Mouse (Mus musculus): ENCODE measurements around the gene Slx4ip. TPM values are rescaled to one million over a fixed set of nuclear protein-coding genes. Genes with fewer than 3 reads are reported as not detected.
A peak's percentile ranks its signal among the peaks of the same experiment; 100 is the strongest.

The Slx4ip gene
- polyA plus RNA-seq, 1 experiment from 2014 or later: 7.8 TPM

- no peak for ATAC-seq (ENCODE audit: low FRiP score, low TSS enrichment)
- WGBS: 82% methylated on average over 2 of the region's 2 CpGs
- Histone ChIP-seq H3K36me3 (ENCODE audit: control insufficient read depth, insufficient read depth, low read length) (no peaks in the 10 kb centered on the region), H3K4me2 (replicated peaks; ENCODE audit: low read depth, low read length) (no peak overlapping the region), H3K9ac (ENCODE audit: low read depth, low read length) (no peak overlapping the region), H3K9me3 (ENCODE audit: control insufficient read depth, low read length) (no peaks in the 10 kb centered on the region), H3K27ac (ENCODE audit: low read depth, low read length) (no peak overlapping the region), H3K4me1 (ENCODE audit: control insufficient read depth, insufficient read depth, low read length) (no peaks in the 10 kb centered on the region; the same call in 1 of the 2 replicates), H3K4me3 (ENCODE audit: low read length) (no peak overlapping the region), H3K27me3 (ENCODE audit: control insufficient read depth, insufficient read depth, low read length) (no peaks in the 10 kb centered on the region)
These were observed 5.1 kb downstream of the Slx4ip start for GRCm38 (mm10) chr2:136896131-136896530.

DNA sequence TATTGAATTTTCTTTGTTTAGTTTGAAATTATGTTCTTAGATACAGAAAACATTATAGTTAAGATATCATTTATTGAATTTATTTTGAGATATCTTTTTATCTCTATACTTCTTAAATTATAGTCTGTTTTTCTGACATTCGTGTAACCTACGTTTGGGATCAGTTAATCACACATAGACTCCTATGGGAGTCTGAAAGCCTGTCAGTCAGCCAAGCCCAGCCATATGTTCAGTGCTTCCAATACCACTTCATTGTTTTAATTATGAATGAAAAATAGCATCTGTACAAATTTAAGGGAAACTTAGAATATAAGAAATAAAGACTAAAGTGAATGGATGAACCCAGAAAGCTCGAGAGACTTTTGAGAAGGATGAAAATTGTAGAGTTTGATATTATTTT lies 17.6 kb downstream of the Slx4ip start:
- Histone ChIP-seq H3K4me2 (replicated peaks; ENCODE audit: low read depth, low read length) (no peak overlapping the region), H3K4me1 (ENCODE audit: control insufficient read depth, insufficient read depth, low read length) (no peaks in the 10 kb centered on the region), H3K9ac (ENCODE audit: low read depth, low read length) (no peak overlapping the region), H3K27ac (ENCODE audit: low read depth, low read length) (no peak overlapping the region), H3K9me3 (ENCODE audit: control insufficient read depth, low read length) (no peaks in the 10 kb centered on the region), H3K4me3 (ENCODE audit: low read length) (no peak overlapping the region), H3K27me3 (ENCODE audit: control insufficient read depth, insufficient read depth, low read length) (no peaks in the 10 kb centered on the region), H3K36me3 (ENCODE audit: control insufficient read depth, insufficient read depth, low read length) (no peaks in the 10 kb centered on the region; the same call in 1 of the 2 replicates)
- 89% methylated on average over 3 of the region's 3 CpGs for WGBS
- ATAC-seq (ENCODE audit: low FRiP score, low TSS enrichment): no peak

DNA sequence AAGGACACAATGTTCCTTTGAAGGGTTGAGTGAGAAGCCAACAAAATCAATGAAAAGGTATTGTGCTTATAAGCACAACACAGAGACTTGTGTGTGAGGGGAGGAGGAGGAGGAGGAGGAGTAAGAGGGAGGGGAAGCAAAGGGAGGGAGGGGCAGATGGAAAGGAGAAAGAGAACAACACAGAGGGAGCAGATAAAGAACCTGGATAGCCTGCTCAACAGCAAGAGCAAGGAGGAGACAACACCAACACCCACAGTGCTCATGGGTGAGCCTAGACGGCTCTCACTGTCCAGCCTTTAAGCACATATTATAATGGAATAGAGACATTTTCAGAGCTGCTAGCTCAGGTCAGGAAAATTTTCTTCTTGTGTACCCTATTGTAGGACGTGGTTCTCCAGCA lies 18.3 kb downstream of the Slx4ip start:
- no peaks in the 10 kb centered on the region; the same call in 1 of the 2 replicates for H3K36me3 ChIP-seq (ENCODE audit: control insufficient read depth, insufficient read depth, low read length)
- 86% methylated on average over 2 of the region's 2 CpGs for WGBS

GRCm38 (mm10) chr2:136911958-136912411 lies 21.0 kb downstream of the Slx4ip start:
- no peaks in the 10 kb centered on the region for H3K4me1 ChIP-seq (ENCODE audit: control insufficient read depth, insufficient read depth, low read length)
- no peak overlapping the region for H3K9ac ChIP-seq (ENCODE audit: low read depth, low read length)
- H3K27ac ChIP-seq (ENCODE audit: low read depth, low read length): no peak overlapping the region
- H3K9me3 ChIP-seq (ENCODE audit: control insufficient read depth, low read length): no peaks in the 10 kb centered on the region
- H3K36me3 ChIP-seq (ENCODE audit: control insufficient read depth, insufficient read depth, low read length): no peaks in the 10 kb centered on the region
- WGBS: 57% methylated on average over 4 of the region's 4 CpGs
- H3K4me2 ChIP-seq (replicated peaks; ENCODE audit: low read depth, low read length): no peak overlapping the region
- ATAC-seq (ENCODE audit: low FRiP score, low TSS enrichment): no peak
- no peaks in the 10 kb centered on the region for H3K27me3 ChIP-seq (ENCODE audit: control insufficient read depth, insufficient read depth, low read length)
- H3K4me3 ChIP-seq (ENCODE audit: low read length): no peak overlapping the region

More for the DNA sequence above, 18.3 kb downstream of the Slx4ip start:
- Histone ChIP-seq H3K4me3 (ENCODE audit: low read length) (no peak overlapping the region), H3K27ac (ENCODE audit: low read depth, low read length) (no peak overlapping the region), H3K4me2 (replicated peaks; ENCODE audit: low read depth, low read length) (no peak overlapping the region), H3K27me3 (ENCODE audit: control insufficient read depth, insufficient read depth, low read length) (no peaks in the 10 kb centered on the region), H3K9me3 (ENCODE audit: control insufficient read depth, low read length) (no peaks in the 10 kb centered on the region), H3K9ac (ENCODE audit: low read depth, low read length) (no peak overlapping the region), H3K4me1 (ENCODE audit: control insufficient read depth, insufficient read depth, low read length) (no peaks in the 10 kb centered on the region)
- no peak for ATAC-seq (ENCODE audit: low FRiP score, low TSS enrichment)

DNA sequence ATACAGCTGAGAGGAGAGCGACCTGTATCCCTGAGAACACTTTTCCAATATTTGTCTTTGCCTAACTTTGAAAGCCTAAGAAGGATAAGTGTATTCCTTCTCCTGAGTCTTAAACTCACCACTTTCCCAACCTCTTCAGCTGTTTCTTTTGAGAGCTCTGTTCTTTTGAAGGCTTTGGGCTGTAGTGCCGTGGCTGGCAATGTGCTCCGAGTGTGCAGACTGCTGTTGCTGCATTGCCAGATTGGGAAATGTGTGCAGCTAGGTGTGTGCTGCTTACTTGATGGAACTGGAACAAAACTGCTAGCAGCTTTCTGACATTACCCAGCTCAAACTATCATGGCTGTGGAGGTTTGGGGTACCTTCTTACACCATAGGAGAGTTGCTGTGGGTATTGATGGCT lies 22.0 kb downstream of the Slx4ip start:
- Histone ChIP-seq H3K36me3 (ENCODE audit: control insufficient read depth, insufficient read depth, low read length) (no peaks in the 10 kb centered on the region), H3K27ac (ENCODE audit: low read depth, low read length) (no peak overlapping the region), H3K9ac (ENCODE audit: low read depth, low read length) (no peak overlapping the region), H3K4me1 (ENCODE audit: control insufficient read depth, insufficient read depth, low read length) (no peaks in the 10 kb centered on the region), H3K27me3 (ENCODE audit: control insufficient read depth, insufficient read depth, low read length) (no peaks in the 10 kb centered on the region), H3K4me2 (replicated peaks; ENCODE audit: low read depth, low read length) (no peak overlapping the region), H3K4me3 (ENCODE audit: low read length) (no peak overlapping the region), H3K9me3 (ENCODE audit: control insufficient read depth, low read length) (no peaks in the 10 kb centered on the region)
- no peak for ATAC-seq (ENCODE audit: low FRiP score, low TSS enrichment)
- 94% methylated on average over 3 of the region's 3 CpGs for WGBS

DNA sequence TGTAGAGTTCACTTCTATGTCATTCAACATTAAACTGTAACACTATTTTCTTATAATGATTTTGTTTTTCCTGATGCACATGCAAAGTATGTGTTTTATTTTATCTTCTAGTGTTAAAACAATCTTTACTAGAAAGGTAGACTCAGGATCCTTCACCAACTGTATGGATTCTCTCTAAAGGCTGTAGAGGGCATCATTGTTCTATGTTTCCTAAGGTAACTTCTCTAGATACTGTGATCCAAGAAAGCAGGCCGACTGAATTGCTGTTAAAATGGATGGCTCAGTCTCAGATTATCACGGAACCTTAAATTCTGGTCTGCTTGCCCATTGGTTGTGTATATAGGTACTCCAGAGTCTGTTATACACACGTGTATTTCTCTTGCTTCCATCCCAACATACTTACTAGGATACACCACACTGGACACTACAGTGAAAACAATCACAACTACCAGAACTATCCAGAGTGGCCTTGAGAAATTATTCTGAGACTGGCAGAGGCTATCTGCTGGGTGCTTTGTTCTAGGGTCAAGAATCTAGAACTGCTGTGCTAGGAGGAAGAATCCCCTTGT lies 23.4 kb downstream of the Slx4ip start:
- H3K4me3 ChIP-seq (ENCODE audit: low read length): no peak overlapping the region
- no peaks in the 10 kb centered on the region for H3K4me1 ChIP-seq (ENCODE audit: control insufficient read depth, insufficient read depth, low read length)
- ATAC-seq (ENCODE audit: low FRiP score, low TSS enrichment): peak; percentile 71
- H3K9me3 ChIP-seq (ENCODE audit: control insufficient read depth, low read length): no peaks in the 10 kb centered on the region
- no peak overlapping the region for H3K27ac ChIP-seq (ENCODE audit: low read depth, low read length)
- no peaks in the 10 kb centered on the region for H3K27me3 ChIP-seq (ENCODE audit: control insufficient read depth, insufficient read depth, low read length)
- no peak overlapping the region for H3K9ac ChIP-seq (ENCODE audit: low read depth, low read length)
- WGBS: 54% methylated on average over 3 of the region's 3 CpGs
- no peak overlapping the region for H3K4me2 ChIP-seq (replicated peaks; ENCODE audit: low read depth, low read length)
- H3K36me3 ChIP-seq (ENCODE audit: control insufficient read depth, insufficient read depth, low read length): no peaks in the 10 kb centered on the region

GRCm38 (mm10) chr2:136919433-136919832 lies 28.4 kb downstream of the Slx4ip start:
- H3K9me3 ChIP-seq (ENCODE audit: control insufficient read depth, low read length): no peaks in the 10 kb centered on the region
- no peaks in the 10 kb centered on the region for H3K36me3 ChIP-seq (ENCODE audit: control insufficient read depth, insufficient read depth, low read length)
- H3K27ac ChIP-seq (ENCODE audit: low read depth, low read length): no peak overlapping the region
- WGBS: 87% methylated on average over 1 of the region's 1 CpGs
- H3K4me3 ChIP-seq (ENCODE audit: low read length): no peak overlapping the region
- no peak overlapping the region for H3K4me2 ChIP-seq (replicated peaks; ENCODE audit: low read depth, low read length)
- no peak overlapping the region for H3K9ac ChIP-seq (ENCODE audit: low read depth, low read length)
- no peak for ATAC-seq (ENCODE audit: low FRiP score, low TSS enrichment)
- 0 out of 2 replicates have a peak, but pooled peaks cover 9% of the 10 kb centered on the region for H3K4me1 ChIP-seq (ENCODE audit: control insufficient read depth, insufficient read depth, low read length)
- H3K27me3 ChIP-seq (ENCODE audit: control insufficient read depth, insufficient read depth, low read length): no peaks in the 10 kb centered on the region

- Histone ChIP-seq H3K4me2 (replicated peaks; ENCODE audit: low read depth, low read length) (no peak overlapping the region), H3K27ac (ENCODE audit: low read depth, low read length) (no peak overlapping the region), H3K9me3 (ENCODE audit: control insufficient read depth, low read length) (no peaks in the 10 kb centered on the region), H3K9ac (ENCODE audit: low read depth, low read length) (no peak overlapping the region), H3K27me3 (ENCODE audit: control insufficient read depth, insufficient read depth, low read length) (no peaks in the 10 kb centered on the region), H3K36me3 (ENCODE audit: control insufficient read depth, insufficient read depth, low read length) (no peaks in the 10 kb centered on the region), H3K4me1 (ENCODE audit: control insufficient read depth, insufficient read depth, low read length) (0 out of 2 replicates have a peak, but pooled peaks cover 9% of the 10 kb centered on the region), H3K4me3 (ENCODE audit: low read length) (no peak overlapping the region)
- WGBS: 66% methylated on average over 3 of the region's 3 CpGs
- ATAC-seq (ENCODE audit: low FRiP score, low TSS enrichment): no peak
These were observed 29.4 kb downstream of the Slx4ip start for GRCm38 (mm10) chr2:136920257-136920993.

DNA sequence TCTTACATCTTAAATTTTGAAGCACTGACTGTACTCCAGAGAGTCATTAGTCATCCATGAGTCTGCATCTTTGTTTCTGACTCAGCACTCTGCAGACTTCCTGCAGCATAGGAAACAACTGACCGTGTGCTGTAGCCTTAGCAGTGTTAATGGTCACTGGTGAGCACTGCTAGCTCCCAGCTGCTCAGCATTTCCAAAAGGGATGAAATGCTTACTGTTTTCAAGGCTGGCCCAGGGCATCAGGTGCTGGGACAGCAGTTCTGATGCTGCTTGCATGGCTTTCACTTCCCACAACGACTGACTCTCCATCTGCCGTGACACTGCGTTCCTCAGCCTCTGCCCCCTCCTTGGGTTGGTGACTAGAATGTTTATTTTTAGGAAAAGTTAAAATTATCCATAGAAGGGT lies 30.0 kb downstream of the Slx4ip start:
- no peak for ATAC-seq (ENCODE audit: low FRiP score, low TSS enrichment)
- no peaks in the 10 kb centered on the region for H3K27me3 ChIP-seq (ENCODE audit: control insufficient read depth, insufficient read depth, low read length)
- no peak overlapping the region for H3K27ac ChIP-seq (ENCODE audit: low read depth, low read length)
- no peaks in the 10 kb centered on the region for H3K9me3 ChIP-seq (ENCODE audit: control insufficient read depth, low read length)
- H3K9ac ChIP-seq (ENCODE audit: low read depth, low read length): no peak overlapping the region
- H3K36me3 ChIP-seq (ENCODE audit: control insufficient read depth, insufficient read depth, low read length): no peaks in the 10 kb centered on the region
- no peak overlapping the region for H3K4me2 ChIP-seq (replicated peaks; ENCODE audit: low read depth, low read length)
- WGBS: 66% methylated on average over 4 of the region's 4 CpGs
- 0 out of 2 replicates have a peak, but pooled peaks cover 9% of the 10 kb centered on the region for H3K4me1 ChIP-seq (ENCODE audit: control insufficient read depth, insufficient read depth, low read length)
- H3K4me3 ChIP-seq (ENCODE audit: low read length): no peak overlapping the region

Measured in kidney, embryonic 14.5 days (tissue).